Mouse (Mus musculus): ENCODE measurements around the gene Fstl1. TPM values are rescaled to one million over a fixed set of nuclear protein-coding genes. Genes with fewer than 3 reads are reported as not detected.

Fstl1 gene
- total RNA-seq, 2 experiments from 2014 or later = 49.7 to 58.0 TPM

DNA sequence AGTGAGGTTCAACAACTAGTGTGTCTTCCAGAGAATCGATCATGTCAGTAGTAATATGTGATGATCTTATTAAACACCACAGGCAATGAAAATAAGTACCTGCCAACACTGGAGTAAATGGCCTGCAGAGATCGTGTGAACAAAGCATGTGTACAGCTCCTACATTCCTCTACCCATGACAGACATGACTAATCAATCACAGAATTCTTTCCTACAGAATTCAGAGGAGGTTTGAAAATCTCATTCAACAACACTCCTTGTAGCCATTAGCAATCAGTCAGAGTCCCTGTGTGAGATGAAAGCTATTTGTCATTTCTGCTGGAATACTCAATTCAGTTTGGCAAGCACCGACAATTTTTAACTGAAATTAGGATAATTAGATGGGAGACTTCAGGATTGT is 7.9 kb downstream of the Fstl1 start:
- no peak for DNase-seq (ENCODE audit: low spot score in 2 of 2)

DNA sequence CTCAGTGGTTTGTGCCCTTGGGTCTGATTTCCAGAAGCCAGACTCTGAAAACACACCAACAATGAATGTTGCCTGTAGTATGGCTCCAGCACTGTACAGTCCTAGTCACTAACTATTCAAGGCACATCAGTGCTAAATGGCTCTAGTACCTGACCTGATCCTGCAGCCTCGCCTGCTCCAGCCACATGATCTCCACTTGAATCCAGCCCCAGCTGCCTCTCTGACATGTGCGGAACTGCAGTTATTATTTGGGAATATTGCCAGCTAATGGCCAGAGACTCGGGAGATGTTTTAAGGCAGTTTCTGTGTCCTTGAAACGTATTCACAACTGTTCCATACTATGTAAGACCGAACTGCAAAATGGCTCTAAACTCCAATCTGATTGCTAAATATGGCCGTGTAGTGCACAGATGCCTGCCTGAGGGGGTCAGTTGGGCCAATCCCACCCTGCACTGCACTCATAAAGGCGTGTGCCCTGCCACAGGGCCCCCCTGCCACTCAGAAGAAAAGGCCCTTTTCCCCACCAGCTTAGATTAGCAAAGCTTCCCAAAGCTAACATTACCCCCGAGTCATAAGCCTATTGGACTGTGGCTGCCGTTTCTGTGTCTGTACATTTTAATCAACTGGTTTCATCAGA is 11.0 kb downstream of the Fstl1 start:
- DNase-seq (ENCODE audit: low spot score in 2 of 2) = no peak

DNA sequence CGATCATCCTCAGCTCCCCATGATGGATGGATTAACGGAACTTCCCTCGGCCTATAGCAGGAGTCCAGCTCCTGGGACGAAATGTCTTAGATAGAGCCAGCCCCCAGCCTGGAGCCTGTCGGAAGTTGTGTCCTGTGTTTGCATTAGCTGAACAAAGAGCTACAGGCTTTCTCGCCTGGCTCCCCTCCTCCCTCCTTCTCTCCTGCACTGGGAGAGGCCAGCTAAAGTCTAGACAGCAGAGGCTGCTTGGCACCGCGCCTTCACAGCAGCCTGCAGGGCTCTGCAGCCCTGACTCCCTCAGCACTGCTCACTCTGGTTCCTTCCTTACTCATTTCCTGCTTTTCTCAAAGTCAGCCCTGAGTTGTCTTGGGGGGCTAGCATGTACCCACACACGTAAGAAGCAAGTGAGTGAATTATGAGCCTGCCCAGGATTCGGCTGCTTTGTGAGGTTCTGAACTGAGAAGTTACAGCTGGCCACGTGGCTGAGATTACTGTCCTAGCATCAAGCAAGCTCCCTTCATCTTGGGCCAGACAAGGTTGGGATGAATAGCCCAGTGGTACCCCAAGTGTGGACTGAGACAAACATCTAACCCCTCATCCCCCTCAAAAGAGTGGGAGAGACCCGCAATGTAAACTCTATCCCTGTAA is 11.8 kb downstream of the Fstl1 start:
- peak in 1 of 2 experiments; percentile 29 for DNase-seq (ENCODE audit: low spot score in 2 of 2)

DNA sequence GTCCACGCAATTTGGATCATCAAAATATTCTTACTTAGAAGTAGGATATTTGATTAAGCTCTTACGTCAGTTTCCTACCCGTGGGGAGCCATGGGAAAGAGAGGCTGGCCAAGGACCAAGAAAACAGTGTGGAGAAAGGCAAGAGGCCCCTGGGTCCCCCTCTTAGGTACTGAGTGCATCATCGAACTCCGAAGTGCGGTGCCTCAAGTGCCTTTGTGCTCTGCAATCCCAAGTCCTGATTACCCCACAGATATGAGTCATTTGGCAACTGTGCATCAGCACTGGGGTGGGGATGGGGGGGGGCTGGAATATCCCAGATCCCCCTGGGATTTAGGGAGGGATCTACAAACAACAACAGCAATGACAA is 12.3 kb downstream of the Fstl1 start:
- DNase-seq (ENCODE audit: low spot score in 2 of 2) = no peak

DNA sequence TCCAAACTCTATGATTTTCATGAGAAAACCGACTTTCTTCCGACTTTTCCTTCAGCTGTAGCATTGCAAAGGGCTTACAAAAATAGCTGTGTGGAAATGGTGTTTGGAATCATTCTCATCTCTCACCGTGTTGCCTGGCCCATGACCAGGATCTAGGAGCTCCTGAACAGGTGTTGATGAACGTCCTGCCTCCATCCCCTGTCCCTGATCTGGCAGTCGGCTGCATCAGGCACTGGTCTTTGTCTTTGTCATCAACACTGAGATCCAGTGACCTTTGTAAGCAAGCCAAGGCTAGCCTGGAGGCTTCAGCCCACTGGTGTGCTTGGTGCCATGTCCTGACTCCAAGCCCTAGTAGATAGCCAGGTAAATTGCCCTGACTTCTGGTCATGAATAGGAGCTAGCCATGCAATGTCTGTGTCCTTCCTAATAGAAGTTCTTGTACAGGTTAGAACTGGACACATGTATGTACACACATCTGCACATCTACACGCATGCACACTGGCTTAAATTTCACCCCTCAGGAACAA is 12.8 kb downstream of the Fstl1 start:
- DNase-seq (ENCODE audit: low spot score in 2 of 2) = no peak

DNA sequence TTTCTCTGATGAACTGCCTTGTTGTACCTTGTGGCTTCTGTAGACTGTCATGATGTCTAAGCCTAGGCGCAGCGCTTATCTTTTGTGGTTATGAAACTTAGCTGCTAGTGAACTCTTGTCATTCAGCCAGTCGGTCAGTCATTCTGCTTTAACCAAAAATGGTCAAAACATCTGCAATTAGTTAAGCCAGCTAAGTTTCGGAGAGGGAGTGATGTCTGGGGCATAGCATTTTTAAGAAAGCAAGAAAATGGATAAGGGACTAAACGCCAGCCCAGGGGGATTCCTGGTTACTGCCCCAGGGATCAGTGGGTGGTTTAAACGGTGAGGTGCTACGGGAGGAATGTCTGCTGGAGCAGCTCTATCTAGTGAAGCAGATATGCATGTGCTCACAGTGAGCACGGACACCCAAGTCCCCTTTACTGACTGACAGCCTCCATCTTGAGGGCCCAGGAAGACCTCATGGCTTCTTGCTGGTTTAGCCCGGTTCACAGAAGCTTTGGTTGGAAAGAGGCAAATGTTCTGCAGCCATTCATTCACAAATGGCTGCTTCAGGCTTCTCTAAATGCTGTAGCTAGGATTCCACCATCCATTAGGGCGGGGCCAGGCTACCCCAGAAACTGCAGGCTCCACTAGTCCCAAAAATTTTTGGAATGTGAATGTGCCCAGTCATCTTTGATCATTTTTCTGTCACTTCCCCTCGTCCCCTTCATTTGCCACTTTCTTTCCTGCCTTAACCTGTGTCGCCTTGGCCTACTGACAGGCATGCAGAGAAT is 13.5 kb downstream of the Fstl1 start:
- DNase-seq (ENCODE audit: low spot score in 2 of 2) = no peak

DNA sequence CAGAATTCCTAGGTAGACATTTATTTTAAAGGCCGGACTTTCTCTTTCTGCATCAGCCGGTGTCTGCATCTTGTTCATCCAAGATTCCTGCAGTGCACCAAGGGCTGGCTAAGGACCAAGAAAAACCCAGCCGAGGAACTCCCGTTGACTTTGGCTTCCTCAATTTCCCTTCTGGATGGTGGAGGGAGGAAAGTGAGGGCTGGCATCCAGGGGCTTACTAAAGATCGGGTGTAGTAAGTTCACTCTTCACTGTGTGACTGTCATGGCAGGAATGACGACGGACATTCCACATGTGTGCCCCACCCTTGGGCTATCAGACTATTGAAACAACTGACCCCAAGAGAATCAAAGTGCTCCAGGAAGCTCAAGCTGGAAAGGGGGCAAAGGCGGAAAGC is 14.1 kb downstream of the Fstl1 start:
- no peak for DNase-seq (ENCODE audit: low spot score in 2 of 2)

DNA sequence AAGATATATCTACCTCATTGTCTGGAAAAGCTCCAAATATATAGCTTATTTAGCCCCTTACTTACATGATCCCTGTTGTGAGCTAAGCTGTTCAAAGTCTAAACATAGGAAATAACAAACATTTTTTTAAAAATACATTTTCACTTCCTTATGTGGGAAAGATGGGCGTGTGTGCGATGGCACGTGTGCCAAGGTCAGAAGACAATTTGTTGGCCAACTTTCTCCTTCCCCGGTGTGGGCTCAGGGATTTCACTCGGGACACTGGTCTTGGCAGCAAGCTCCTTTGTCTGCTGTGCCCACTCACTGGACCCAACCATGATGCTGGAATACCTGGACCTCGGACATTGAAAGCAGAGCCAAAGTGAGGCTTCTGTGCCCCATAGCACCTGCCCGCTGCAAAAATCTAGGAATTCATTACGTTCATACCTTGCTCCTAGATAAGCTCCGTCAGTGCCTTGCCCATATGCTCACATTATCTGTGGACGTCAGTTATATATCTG is 19.0 kb downstream of the Fstl1 start:
- no peak for DNase-seq (ENCODE audit: low spot score in 2 of 2)

DNA sequence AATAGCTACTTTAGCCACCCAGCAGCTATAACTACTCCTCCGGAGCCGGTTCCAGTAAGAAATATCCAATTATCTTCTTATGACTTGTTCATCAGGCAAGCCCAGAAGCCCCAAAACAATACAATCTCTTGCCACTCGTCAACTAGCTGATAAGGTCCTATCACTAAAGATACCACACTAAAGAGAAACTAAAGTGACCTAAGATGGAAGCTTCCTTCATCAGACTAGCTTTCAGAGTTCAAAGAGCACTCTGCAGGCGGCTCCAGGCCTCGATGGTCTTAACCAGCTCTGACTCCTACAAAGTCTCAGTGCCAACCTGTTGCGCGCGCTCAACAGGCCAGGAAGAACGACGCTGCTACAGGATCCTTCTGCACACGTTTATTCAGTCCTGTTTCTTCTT is 19.6 kb downstream of the Fstl1 start:
- DNase-seq (ENCODE audit: low spot score in 2 of 2) = no peak

DNA sequence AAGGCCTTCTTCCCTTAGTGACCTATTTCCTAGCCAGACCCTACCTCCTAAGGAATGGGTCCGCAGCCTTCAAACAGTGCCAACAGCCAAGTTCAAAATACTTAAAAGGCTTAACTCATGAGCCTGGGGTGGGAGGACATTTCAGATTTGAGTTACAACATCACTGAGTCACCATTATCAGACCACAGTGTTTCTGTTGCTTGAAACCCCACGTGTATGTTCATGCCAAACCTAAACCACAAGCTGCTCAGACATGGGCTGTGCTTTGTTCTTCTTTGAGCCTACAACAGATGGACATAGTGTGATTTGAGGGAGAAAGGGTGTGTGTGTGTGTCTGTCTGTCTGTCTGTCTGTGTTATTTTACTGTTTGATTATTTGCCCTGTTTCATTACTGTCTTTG is 24.4 kb downstream of the Fstl1 start:
- no peak for DNase-seq (ENCODE audit: low spot score in 2 of 2)

DNA sequence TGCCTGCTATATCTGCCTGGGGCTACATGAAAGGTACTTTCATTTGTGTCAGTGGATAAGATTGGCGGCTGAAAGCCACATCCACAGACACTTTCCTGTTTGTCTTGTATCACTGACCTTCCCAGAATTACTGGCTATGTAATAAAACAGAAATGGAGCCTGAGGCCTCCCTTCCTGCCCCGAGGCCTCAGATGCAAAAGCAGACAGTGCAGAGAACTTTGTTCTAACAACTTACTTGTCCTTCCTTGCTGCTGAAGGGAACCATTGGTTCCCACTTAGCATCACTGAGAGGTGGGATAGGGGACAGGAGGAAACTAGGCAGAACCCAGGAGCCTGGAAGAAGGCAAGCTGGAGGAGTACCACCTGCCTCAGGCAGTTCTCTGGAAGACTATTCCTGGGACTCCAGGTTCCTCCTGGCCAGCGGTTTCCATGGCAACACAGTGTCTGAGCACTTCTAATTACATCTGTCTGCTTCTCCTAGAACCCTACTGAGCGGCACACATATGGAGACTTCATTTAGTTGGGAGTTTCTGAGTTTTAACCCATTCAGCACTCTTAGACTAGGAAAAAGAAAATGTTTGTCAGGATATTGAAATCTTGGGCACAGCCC is 26.1 kb downstream of the Fstl1 start:
- peak in 1 of 2 experiments; percentile 16 for DNase-seq (ENCODE audit: low spot score in 2 of 2)

DNA sequence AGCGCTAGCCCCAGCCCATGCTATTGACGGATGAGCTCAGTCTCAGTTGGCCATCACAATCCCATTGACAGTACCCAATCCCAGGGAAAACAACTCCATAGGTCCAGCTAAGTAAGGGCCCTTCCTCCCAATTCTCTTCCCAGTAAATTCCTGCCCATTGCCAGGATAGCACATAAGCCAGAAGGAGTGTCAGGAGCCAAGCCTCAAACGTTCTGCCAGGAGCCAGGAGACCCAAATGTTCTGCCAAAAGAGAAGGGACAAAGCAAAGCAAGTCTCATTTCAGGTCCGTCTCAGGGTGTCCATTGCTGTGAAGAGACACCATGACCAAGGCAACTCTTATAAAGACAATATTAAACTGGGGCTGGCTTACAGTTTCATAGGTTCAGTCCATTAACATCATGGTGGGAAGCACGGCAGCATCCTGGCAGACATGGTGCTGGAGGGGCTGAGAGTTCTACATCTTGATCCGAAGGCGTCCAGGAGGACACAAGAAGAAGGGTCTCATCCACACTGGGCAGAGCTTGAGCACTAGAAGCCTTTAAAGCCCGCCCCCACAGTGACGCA is 26.8 kb downstream of the Fstl1 start:
- DNase-seq (ENCODE audit: low spot score in 2 of 2) = peak in 1 of 2 experiments; percentile 52

DNA sequence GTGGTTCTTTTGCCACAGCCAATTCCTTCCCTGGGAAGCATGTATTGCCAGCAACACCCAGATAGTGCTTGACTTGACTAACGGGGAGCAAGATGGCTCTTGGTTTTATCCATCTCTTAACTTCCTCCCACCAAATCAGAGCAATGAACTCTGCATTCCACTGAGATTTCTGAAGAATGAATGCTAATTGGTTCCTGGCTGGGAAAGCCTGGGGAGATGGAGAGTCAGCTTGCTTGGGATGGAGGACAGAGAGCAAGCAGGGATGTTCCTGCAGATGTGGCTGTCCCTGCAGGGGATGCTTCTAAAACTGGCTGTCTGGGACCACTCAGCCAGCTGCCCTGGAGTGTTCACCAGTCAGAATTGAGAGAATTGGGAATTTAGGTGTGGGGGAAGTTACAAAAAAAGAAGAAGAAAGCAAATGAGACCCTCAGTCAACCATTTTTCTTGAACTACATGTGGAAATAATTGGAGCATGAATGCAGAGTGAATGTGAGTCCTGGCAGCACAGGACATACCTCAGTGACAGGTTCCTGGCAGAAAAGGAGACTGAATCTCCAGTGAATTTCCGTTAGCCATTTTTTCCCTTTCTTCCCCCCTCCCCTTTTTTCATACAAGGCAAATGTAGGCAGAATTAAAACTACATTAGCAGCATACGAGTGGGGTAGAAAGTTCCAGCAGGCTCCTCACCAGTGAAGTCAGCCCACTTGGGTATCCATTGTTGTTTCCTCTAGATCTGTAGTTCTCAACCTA is 29.2 kb downstream of the Fstl1 start:
- DNase-seq (ENCODE audit: low spot score in 2 of 2) = no peak

DNA sequence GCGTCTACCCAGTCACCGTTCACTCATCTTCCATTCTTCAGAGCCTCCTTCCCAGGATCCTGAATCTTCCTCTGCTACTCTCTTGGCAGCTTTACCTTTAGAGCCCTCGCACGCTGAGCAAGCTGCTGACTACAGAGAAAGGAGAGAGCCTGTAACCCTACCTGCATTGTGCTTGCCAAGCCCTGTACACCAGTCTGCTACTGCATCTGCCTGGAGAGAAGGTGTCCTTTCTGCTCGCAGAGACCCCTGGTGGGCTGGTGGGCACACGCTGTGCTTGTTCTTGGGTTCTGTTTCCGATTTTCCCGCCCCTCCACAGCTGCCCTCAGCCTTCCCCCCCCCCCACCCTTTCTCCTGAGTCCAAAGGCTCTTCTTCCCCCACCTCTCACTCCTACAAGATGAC is 30.6 kb downstream of the Fstl1 start:
- DNase-seq (ENCODE audit: low spot score in 2 of 2) = no peak

DNA sequence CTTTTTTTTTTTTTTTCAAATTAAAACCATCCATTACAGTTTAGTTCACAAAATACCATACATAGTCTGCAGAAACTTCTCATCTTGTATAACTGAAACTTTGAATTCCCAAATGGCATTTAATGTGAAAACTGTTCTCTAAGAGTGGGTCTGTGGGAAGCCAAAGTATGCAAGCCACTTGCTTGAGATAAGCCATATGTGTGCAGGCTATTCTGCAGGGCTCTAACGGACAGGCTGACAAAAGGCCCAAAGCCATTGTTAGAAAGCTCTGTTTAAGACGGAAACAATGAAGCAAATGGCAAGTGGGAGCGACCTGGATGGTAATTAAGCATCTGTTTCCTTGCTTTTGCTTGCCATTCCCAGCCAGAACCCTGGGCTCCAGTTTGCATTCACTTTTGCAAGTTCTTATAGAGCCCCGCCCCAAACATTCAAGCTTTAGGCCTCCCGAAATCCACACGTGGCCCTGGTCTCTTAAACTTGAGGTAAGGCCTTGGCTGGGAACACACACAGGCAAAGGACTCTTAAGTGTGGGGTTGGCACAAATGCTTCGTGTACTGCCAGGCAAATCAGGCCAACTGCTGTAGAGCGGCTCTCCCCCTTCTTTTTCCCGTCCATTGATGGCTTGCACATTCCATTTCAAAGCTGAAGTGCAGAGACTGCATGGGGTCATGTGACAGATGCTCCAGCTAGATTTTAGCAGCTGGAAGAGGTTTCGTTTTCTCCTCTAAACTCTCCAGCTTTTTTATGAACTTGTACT is 32.4 kb downstream of the Fstl1 start:
- DNase-seq (ENCODE audit: low spot score in 2 of 2) = peak in 1 of 2 experiments; percentile 33

DNA sequence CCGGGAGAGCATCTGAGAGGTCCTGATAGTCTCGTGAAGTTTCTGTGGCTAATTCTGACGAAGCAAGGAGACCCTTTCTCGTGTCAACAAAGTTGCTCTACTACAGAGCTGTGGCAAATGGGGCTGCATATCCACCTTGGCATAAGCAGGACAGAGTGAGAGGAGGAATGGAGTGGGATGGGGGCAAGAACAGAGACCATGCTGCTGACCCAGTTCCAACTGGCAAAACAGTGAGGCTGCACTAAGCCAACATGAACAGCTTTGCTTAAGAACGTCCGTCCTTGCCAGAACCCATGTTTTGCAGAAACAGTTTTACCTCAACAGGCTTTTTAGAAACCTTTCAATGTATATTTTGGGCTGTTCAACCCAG is 32.9 kb downstream of the Fstl1 start:
- DNase-seq (ENCODE audit: low spot score in 2 of 2) = peak in 1 of 2 experiments; percentile 50

DNA sequence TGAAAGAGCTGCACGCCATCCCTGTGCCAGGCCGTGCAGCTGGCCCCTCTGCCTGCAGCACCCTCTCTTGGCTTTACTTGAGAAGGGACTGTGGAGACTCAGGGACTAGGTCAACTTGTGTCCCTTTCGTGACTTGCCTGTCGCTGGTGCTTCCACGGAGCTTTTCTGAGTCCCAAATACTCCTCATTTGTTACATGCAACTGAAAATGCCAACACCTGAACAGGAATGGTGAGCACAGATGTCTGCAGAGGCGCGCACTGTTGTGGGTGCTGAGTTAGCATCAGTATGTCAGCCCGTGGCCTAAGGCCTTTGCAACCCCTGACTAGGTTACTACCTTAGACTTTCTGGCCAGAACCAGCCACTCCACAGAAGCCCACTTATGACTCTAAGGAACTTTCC is 35.2 kb downstream of the Fstl1 start:
- DNase-seq (ENCODE audit: low spot score in 2 of 2) = no peak

DNA sequence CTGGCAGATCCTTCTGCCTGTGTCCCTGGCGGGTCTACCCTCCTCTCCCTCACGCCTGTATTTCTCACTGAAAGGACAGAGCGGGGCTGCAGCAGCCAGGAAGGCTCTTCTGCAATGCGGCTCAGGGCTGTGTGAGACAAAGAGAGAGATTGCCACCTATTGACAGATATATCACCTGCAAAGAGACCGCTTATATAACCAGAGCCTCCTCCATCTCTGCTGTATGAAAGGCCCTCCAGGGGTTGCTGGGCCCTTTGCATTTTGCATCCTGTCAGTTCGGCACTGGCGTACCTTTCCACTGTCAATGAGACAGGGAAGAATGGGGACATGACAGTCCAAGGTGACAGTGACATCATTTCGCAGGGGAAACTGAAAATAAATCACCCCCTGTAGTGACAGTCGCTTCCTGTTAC is 35.8 kb downstream of the Fstl1 start:
- peak; percentile 57 to 69 for DNase-seq (ENCODE audit: low spot score in 2 of 2)

DNA sequence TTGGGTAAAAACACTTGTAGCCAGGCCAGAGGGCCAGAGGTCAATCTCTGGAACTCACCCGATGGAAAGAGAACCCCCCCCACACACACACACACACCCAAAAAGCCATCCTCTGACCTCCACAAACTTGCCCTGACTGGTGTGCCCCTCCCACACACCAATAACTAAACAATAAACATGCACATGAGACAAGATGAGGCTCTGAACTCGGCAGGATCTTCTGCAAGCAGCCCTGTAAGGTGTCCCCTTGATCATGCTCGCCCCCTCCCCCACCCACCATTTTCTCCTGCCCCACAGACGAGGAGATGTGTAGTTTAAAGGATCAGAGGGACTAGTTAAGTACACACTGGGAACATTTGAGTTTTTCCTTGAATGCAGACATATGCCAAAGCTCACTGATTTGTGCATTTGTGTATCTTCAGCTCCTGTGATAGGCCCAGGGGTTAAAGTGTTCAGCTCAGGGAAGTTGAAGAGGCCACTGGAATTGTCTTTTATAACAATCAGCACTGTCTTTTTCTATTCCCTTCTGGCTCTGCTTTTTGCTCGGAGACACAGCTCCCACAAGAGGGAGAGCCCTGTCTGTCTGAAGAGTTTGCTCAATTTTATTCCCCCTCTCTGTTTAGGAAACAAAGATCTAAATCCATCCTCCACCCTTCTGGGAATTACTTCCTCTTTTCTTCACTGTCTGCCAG is 37.2 kb downstream of the Fstl1 start:
- DNase-seq (ENCODE audit: low spot score in 2 of 2) = no peak
